Mouse (Mus musculus) heart, adult 2 months (tissue): ENCODE results near the gene Cxcl13. TPM values are rescaled to one million over a fixed set of nuclear protein-coding genes. Genes with fewer than 3 reads are reported as not detected.
A peak's percentile ranks its signal among the peaks of the same experiment; 100 is the strongest.
"Not testable (repeated sequence)": the region's sequence is repeated elsewhere in the genome, so short reads cannot be mapped to it uniquely, and the experiment has no call there.

Experiments used
- DNase-seq, 2 experiments: peaks; one replicate each; pipeline ENCODE4 v3.0.0; 2021
- H3K27ac ChIP-seq: fragments of 200-600 bp; 2 replicates; pipeline ENCODE4 v1.8.1; 2022
- H3K27me3 ChIP-seq: fragments of 200-500 bp; 2 replicates; pipeline ENCODE4 v1.6.1; 2012; ENCODE audit warnings: mild to moderate bottlenecking, low read length, inconsistent platforms, mixed read lengths; ENCODE audit not compliant: control insufficient read depth, insufficient read depth
- H3K36me3 ChIP-seq: fragments of 200-500 bp; 2 replicates; pipeline ENCODE4 v1.6.1; 2012; ENCODE audit warnings: low read length, inconsistent platforms; ENCODE audit not compliant: control insufficient read depth, insufficient read depth
- H3K4me1 ChIP-seq: fragments of 200-500 bp; 2 replicates; pipeline ENCODE4 v1.6.1; 2011; ENCODE audit warnings: low read length; ENCODE audit not compliant: control insufficient read depth, insufficient read depth
- H3K4me3 ChIP-seq: fragments of 200-600 bp; 2 replicates; pipeline ENCODE4 v1.8.1; 2022
- H3K79me2 ChIP-seq: fragments of 200-500 bp; replicated peaks from 2 replicates; pipeline ENCODE4 v1.6.1; 2012; ENCODE audit warnings: mild to moderate bottlenecking, inconsistent platforms, low read length, moderate library complexity, mixed read lengths; ENCODE audit not compliant: control insufficient read depth, insufficient read depth
- H3K9ac ChIP-seq: fragments of 200-500 bp; 2 replicates; pipeline ENCODE4 v1.6.1; 2012; ENCODE audit warnings: low read depth, mild to moderate bottlenecking, control low read depth, inconsistent platforms, low read length, mixed read lengths
- CTCF ChIP-seq: fragments of 200-600 bp; IDR thresholded peaks from 2 replicates; pipeline ENCODE4 v1.8.1; 2022; ENCODE audit warnings: antibody characterized with exemption, mild to moderate bottlenecking, moderate library complexity
- EP300 ChIP-seq: fragments of 200-500 bp; IDR thresholded peaks from 2 replicates; pipeline ENCODE4 v1.6.1; 2011; ENCODE audit warnings: low read depth, low read length, control low read depth; ENCODE audit not compliant: insufficient read depth
- POLR2A ChIP-seq: fragments of 200-500 bp; IDR thresholded peaks from 2 replicates; pipeline ENCODE4 v1.6.1; 2011; ENCODE audit warnings: mild to moderate bottlenecking, low read depth, low read length, control low read depth; ENCODE audit not compliant: insufficient read depth
- WGBS: fragments of 180-500 bp; shearing (Covaris S2); methylation state at CpG from one replicate; pipeline ENCODE4 v1.1.7; 2018; 5-methylcytosine and 5-hydroxymethylcytosine counted together
- intact Hi-C: fragments of 180-260 bp; cut with DNase I; formaldehyde crosslinking; loops from one replicate; pipeline ENCODE4 v1.15.1; 2025
- polyA plus RNA-seq: library from polyadenylated mRNA; depleted of rRNA; stranded (reverse); fragments of >200 nt; gene quantifications from 2 replicates; pipeline ENCODE4 v1.2.3, GENCODE M21; 2012
- total RNA-seq, 2 experiments: library from RNA; stranded (reverse); gene quantifications; 2 replicates each; pipeline ENCODE4 v1.2.3; 2021

Cxcl13 gene
- total and polyA plus RNA-seq, 3 experiments: 1.5 to 2.7 (median 1.6) TPM

- H3K9ac ChIP-seq: no peak overlapping the region
- no peaks in the 10 kb centered on the region for H3K4me1 ChIP-seq
- H3K36me3 ChIP-seq: no peaks in the 10 kb centered on the region
- TF ChIP-seq CTCF (peak; percentile 71), EP300 (no peak)
- H3K27ac ChIP-seq: no peak overlapping the region
- WGBS: 36% methylated on average over 6 of the region's 6 CpGs
- H3K4me3 ChIP-seq: no peak overlapping the region
- DNase-seq: no peak
- no peaks in the 10 kb centered on the region for H3K79me2 ChIP-seq
- 0 out of 2 replicates have a peak, but pooled peaks cover 1% of the 10 kb centered on the region for H3K27me3 ChIP-seq
- intact Hi-C loops: loop anchor here (5.0 kb wide), 1 partner anchor 191 kb away; the partner anchor contains the start of gene Cnot6l
Observed at GRCm38 (mm10) chr5:95970845-95971244, 14.1 kb downstream of the Cxcl13 start.

GRCm38 (mm10) chr5:95972208-95972607 is 15.5 kb downstream of the Cxcl13 start:
- TF ChIP-seq CTCF (no peak), POLR2A (no peak), EP300 (no peak)
- H3K36me3 ChIP-seq: no peaks in the 10 kb centered on the region
- H3K27ac ChIP-seq: no peak overlapping the region
- no peaks in the 10 kb centered on the region for H3K79me2 ChIP-seq
- H3K27me3 ChIP-seq: 0 out of 2 replicates have a peak, but pooled peaks cover 1% of the 10 kb centered on the region
- H3K4me1 ChIP-seq: no peaks in the 10 kb centered on the region
- no peak overlapping the region for H3K4me3 ChIP-seq
- 79% methylated on average over 3 of the region's 3 CpGs for WGBS
- DNase-seq: no peak
- intact Hi-C loops: loop anchor here (5.0 kb wide), 1 partner anchor 190 kb away; the partner anchor contains the start of gene Cnot6l
- H3K9ac ChIP-seq: no peak overlapping the region

- H3K9ac ChIP-seq, DNase-seq, H3K4me1 ChIP-seq, H3K4me3 ChIP-seq, H3K36me3 ChIP-seq, H3K27me3 ChIP-seq, H3K79me2 ChIP-seq, H3K27ac ChIP-seq: not testable (repeated sequence)
- 33% methylated on average over 34 of the region's 34 CpGs for WGBS
- intact Hi-C loops: loop anchor here (5.0 kb wide), 1 partner anchor 188 kb away; the partner anchor contains the start of gene Cnot6l
Observed at GRCm38 (mm10) chr5:95973806-95974205, 17.1 kb downstream of the Cxcl13 start.

- no peaks in the 10 kb centered on the region for H3K79me2 ChIP-seq
- intact Hi-C loops: no loop called here
- DNase-seq: no peak
- WGBS: 81% methylated on average over 1 of the region's 1 CpGs
- no peak for TF ChIP-seq EP300
- no peak for TF ChIP-seq CTCF
- no peak for TF ChIP-seq POLR2A
- no peak overlapping the region for H3K27ac ChIP-seq
- no peak overlapping the region for H3K9ac ChIP-seq
- no peaks in the 10 kb centered on the region for H3K4me1 ChIP-seq
- no peak overlapping the region for H3K4me3 ChIP-seq
- H3K36me3 ChIP-seq: no peaks in the 10 kb centered on the region
- peaks cover 1% of the 10 kb centered on the region; the same call in 1 of the 2 replicates for H3K27me3 ChIP-seq
Observed at GRCm38 (mm10) chr5:95976299-95976698, 19.5 kb downstream of the Cxcl13 start.

- H3K9ac ChIP-seq: no peak overlapping the region
- WGBS: 60% methylated on average over 5 of the region's 5 CpGs
- intact Hi-C loops: no loop called here
Observed at GRCm38 (mm10) chr5:95983797-95984486, 27.2 kb downstream of the Cxcl13 start.

GRCm38 (mm10) chr5:95991339-95992292 is 34.9 kb downstream of the Cxcl13 start:
- H3K36me3 ChIP-seq: no peaks in the 10 kb centered on the region
- H3K27ac ChIP-seq: no peak overlapping the region
- no peak overlapping the region for H3K9ac ChIP-seq
- no peak for TF ChIP-seq POLR2A
- no peak for TF ChIP-seq CTCF
- no peak for TF ChIP-seq EP300
- DNase-seq: no peak
- no peaks in the 10 kb centered on the region for H3K4me1 ChIP-seq
- no peaks in the 10 kb centered on the region for H3K79me2 ChIP-seq
- 18% methylated on average over 12 of the region's 12 CpGs for WGBS
- no peaks in the 10 kb centered on the region for H3K27me3 ChIP-seq
- intact Hi-C loops: no loop called here
- H3K4me3 ChIP-seq: no peak overlapping the region

More at GRCm38 (mm10) chr5:95983797-95984486, 27.2 kb downstream of the Cxcl13 start:
- Histone ChIP-seq H3K36me3 (no peaks in the 10 kb centered on the region), H3K27me3 (no peaks in the 10 kb centered on the region; the same call in 1 of the 2 replicates), H3K27ac (no peak overlapping the region), H3K79me2 (no peaks in the 10 kb centered on the region), H3K4me1 (no peaks in the 10 kb centered on the region), H3K4me3 (no peak overlapping the region)
- no peak for TF ChIP-seq CTCF
- TF ChIP-seq POLR2A: no peak
- TF ChIP-seq EP300: no peak
- DNase-seq: no peak
